Mouse (Mus musculus): ENCODE results near the gene Fam76a. TPM values are rescaled to one million over a fixed set of nuclear protein-coding genes. Genes with fewer than 3 reads are reported as not detected.
A peak's percentile ranks its signal among the peaks of the same experiment; 100 is the strongest.

Gene Fam76a
- total RNA-seq, 2 experiments from 2014 or later: 25.2 to 26.1 TPM

DNA sequence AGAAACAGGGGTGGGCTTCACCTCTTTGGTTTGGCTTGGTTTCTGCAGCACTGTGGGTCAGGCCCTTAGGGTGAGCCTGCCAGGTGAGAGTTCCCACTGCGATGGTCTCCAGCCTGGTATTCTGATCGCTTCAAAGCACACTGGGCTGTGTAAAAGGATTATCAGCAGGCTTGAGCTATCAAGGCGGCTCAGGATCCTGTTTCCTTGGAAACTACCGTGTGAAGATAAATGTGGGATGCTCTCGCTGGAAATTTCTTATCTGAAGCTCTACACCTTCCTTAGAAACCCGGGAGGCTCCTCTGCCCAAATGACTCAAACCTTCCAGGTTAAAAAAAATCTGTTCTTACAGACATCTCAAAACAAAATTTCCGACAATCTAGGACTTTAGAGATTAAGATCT is 28.0 kb downstream of the Fam76a start:
- no peak for DNase-seq (ENCODE audit: low spot score in 2 of 2)

DNA sequence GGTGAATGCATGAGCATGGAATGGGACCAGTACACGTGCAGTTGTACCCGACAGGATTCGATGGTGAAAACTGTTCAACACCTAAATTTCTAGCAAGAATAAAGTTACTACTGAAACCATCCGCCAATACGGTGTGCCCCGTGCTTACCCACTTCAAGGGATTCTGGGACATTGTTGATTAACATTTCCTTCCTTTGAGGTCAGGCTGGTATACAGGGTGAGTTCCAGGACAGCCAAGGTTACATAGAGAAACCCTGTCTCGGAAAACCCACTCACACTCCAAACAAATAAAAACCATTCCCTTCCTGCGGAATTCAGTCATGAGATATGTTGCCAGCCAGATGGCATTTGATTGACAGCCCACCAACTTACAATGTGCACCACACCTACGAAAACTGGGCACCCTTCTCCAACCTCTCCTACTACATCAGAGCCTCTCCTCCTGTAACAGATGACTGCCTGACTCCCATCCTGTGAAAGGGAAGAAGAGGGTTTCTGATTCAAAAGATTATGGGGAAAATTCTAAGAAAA is 37.4 kb downstream of the Fam76a start:
- DNase-seq (ENCODE audit: low spot score in 2 of 2): no peak

DNA sequence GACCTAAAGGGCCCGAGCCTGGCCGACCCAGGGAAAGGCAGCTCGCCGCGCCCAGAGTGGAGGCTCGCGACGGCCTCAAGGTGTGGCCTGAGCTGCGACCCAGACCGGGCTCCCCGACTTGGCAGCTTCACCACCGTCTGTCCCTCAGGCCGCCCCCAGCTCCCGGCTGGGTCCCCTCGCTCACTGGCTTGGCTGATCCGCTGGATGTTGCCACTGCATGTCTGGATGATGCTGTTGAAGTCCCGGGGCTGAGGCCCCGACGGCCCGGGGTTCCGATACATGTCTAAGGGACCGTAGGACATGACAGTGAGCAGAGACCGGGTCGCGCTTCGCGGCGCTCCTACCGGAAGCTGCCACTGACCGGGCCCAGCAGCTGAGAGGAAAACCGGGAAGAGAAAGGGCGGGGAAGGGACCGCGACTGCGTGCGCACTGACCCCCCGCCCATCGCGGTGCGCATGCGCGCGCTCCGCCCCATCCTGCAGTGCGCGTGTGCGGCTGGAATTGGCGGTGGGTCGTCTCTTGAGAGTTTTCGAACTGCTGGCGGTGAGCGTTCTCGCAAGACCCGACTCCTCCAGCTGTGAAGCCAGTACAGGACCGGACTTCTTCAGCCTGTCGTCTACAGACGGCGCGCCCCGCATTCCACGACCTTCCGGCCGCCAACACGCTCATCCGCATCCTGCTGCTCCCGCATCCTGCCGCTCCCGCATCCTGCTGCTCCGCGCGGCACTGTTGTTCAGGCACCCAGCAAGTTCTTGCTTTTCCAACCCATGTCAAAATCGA is 38.1 kb downstream of the Fam76a start, which contains the start of gene Stx12:
Gene Stx12 (minus strand): TSS at position 446 of the 780 bp plus-strand sequence.
- DNase-seq (ENCODE audit: low spot score in 2 of 2): peak; percentile 91 to 93

DNA sequence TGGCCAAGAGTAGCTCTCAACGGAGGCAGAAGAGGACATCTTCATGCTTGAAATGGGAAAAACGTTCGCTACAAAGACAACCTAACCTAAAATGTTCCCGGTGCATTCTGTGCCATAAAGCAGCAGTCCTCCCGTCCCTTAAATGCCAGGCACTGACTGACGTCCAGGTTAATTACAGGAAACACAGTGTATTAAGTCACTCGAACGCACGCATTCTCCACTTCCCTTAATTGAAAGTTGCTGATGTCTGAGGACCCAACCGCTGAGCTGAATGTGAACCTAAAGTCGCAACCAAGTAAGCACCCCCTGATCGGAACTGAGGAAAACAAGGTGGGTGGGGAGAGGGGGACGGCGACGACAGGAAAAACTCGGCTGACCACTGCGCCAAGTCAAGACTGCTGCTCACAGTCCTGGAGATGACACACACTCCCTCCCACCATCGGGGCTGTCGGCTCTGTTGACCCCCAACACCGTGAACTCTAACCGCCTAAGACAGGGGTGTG is 38.7 kb downstream of the Fam76a start:
- peak in 1 of 2 experiments; percentile 40 for DNase-seq (ENCODE audit: low spot score in 2 of 2)

DNA sequence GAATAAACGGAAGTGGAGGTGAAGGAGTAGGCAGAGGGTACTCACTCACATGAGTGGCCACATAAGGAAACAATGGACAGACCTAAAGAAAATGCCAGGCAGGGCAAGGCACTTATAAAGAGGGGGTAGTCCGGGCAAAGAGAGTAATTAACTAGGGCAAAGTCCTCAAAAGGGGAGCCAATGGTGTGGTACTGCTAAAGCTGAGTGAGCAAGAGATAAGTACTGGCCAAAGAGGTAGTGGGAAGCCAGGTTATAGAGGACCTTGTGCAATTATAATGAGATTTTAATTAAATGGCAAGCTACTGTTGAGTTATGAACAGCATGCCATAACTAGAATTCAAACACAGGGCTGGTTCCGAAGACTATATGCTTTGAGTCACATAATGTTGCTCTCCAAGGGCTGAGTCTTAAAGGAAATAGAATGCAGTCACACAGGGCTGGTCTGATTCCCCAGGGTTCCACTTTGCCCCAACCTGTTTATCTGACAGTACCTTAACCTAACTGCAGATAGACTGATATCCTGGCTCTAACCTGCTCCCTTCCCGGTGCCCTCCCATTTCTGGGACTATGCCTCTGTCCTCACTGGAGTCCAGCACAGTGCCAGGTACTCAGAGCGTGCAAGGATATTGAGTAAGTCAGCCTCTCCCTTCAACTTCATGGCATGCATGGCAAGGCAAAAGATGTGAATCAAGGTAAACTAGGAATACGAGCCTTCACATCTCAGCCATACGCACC is 47.8 kb downstream of the Fam76a start:
- DNase-seq (ENCODE audit: low spot score in 2 of 2): no peak

DNA sequence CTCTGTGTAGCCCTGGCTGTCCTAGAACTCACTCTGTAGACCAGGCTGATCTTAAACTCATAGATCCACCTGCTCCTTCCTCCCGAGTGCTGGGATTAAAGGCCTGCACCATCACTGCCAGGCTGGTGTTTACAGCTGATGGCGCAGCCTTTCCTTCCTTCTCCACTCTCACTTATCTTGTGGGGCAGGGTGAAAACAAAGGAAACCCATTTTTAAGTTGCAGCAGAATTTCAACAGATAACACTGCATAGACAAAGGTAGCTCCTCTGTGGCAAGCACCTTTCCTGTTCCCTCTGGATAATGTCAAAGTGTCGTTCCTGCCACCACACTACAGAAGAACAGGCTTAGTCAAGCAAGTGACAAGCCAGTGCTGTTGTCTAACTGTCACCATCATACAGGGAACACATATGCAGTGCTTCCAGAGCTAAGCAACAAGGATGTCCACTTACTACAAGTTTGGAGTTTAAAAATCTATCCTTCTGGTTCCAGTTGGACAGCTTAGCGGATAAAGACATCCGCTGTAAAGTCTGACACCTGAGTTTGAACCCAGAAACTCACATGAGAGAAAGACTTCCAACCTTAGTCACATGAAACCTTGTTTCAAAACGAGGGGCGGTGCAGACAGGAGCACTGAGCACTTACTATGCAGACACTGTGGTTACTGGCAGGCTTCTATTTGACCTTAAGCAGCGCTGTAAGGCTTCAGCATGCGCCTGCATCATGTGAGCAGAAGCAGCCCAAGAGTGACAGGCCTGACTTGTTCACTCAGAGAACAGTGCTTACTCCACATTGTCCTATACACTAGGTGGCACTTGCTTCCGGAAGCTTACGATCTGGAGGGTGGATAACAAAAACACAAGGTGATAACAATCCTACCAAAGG is 48.6 kb downstream of the Fam76a start:
- no peak for DNase-seq (ENCODE audit: low spot score in 2 of 2)

DNA sequence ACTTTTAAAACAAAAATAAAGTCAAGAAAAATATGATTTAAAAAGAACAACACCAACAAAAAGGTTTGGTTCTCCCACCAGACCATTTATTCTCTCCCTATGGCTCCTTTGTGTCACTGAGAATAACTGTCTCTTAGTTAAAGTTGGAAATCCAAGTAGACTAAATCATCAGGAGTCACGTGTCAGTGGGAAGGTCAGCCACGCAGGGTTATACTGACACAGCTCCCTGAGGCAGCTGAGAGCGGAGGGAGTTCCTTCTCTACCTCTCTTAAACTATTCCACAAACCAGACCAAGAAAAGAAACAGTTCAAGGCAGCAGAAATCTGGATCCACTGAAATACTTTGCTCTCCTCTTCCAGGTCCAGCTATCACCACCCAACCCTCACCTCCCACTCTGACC is 51.2 kb downstream of the Fam76a start:
- DNase-seq (ENCODE audit: low spot score in 2 of 2): peak in 1 of 2 experiments; percentile 15

DNA sequence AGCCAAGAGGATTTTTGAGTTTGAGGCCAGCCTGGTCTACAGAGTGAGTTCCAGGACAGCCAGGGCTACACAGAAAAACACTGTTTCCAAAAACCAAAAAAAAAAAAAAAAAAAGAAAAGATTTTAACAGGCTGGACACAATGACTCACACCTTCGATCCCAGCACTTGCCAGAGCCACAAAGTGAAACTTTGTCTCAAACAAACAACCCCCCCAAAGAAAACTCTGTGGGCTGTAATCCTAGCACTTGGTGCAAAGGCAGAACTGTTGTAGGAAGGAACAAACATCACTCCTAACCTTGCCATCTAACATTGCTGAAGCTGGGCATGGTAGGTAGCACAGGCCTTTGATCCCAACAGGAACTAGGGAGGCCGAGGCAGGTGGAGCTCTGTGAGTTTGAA is 57.5 kb downstream of the Fam76a start:
- DNase-seq (ENCODE audit: low spot score in 2 of 2): no peak

DNA sequence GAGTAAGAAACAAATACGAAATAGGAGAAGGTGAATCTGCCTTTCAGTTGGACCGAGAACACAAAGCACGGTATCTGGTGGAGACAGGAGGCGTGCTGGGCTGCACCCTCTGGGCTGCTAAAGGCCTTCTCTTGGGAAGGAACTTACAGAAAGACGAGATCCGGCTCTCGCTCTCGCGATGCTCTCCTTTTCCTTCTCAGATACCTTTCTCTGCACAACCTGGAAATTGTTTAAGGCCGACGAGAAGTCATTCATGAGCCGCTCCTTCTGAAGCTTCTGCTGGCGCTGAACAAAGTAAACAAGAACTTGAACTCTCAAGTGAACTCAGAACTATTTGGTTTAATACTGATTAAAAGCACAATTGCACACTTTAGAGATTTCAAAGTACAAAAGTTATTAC is 59.3 kb downstream of the Fam76a start:
- no peak for DNase-seq (ENCODE audit: low spot score in 2 of 2)

DNA sequence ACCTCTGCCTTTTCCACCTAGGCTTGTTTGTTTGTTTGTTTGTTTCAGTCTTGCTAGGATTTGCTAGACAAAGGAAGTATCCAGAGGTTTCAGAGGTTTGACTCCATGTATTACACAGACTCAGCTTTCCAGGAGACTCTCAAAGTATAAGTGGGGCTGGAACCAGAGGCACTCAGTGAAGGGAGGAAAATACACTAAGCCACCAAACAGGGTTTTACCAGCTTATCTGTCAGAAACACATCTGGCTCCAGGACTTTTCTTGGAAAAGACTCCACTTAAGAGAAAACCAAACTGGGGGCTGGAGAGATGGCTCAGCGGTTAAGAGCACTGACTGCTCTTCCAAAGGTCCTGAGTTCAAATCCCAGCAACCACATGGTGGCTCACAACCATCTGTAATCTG is 61.5 kb downstream of the Fam76a start:
- no peak for DNase-seq (ENCODE audit: low spot score in 2 of 2)

Other genes starting within 250 kb of the Fam76a start
- gene Xkr8, start 190.0 kb downstream of the Fam76a start, total RNA-seq (2021): 1 to 10 TPM; 4.2 to 5.9 TPM
- 10 to 100 TPM in 1 of 2 experiments, under 1 TPM in 1; 0.83 to 15.0 TPM for gene Smpdl3b, start 165.3 kb downstream of the Fam76a start, total RNA-seq (2021)
- gene Rpa2, start 154.2 kb downstream of the Fam76a start, total RNA-seq (2021): 1 to 10 TPM; 5.2 to 7.2 TPM
- 1 to 10 TPM; 1.7 to 3.3 TPM for gene Themis2, start 126.2 kb downstream of the Fam76a start, total RNA-seq (2021)
- gene Ppp1r8, start 79.4 kb downstream of the Fam76a start, total RNA-seq (2021): 10 to 100 TPM; 31.2 to 41.0 TPM
- 10 to 100 TPM; 58.8 to 59.2 TPM for gene Stx12, start 38.0 kb downstream of the Fam76a start, total RNA-seq (2021)
- under 1 TPM; 0.43 to 0.58 TPM for gene Fgr, start 51.5 kb upstream of the Fam76a start, total RNA-seq (2021)
- gene Ahdc1, start 88.7 kb upstream of the Fam76a start, total RNA-seq (2021): 10 to 100 TPM; 72.1 to 86.9 TPM
- 100 to 1,000 TPM in 1 of 2 experiments, 10 to 100 TPM in 1; 97.5 to 102 TPM for gene Wasf2, start 207.9 kb upstream of the Fam76a start, total RNA-seq (2021)

Measured in adrenal gland, adult 18-20 months (tissue).